Mouse (Mus musculus): ENCODE measurements around the gene Hydin.

- no peak for TF ChIP-seq POLR2A (IDR thresholded peaks at IDR 0.05; ENCODE audit: low read depth, low read length)
- TF ChIP-seq CTCF (conservative IDR thresholded peaks at IDR 0.05; ENCODE audit: insufficient read depth, insufficient read length, low read depth, low read length) = no peak
Observed at GRCm38 (mm10) chr8:110630079-110630478, 363.3 kb downstream of the Hydin start.
